Mouse (Mus musculus) adrenal gland, postnatal 14 days (tissue): ENCODE results near the gene Dmwd. TPM values are rescaled to one million over a fixed set of nuclear protein-coding genes. Genes with fewer than 3 reads are reported as not detected.

Experiments
- DNase-seq: peaks from one replicate; pipeline ENCODE4 v3.0.0; 2021; ENCODE audit warnings: mixed read lengths
- long read RNA-seq, 2 experiments: library from polyadenylated mRNA; stranded (forward); transcript quantifications; one replicate each; pipeline ENCODE4 v2.0.0; 2021
- total RNA-seq: library from RNA; stranded (reverse); gene quantifications from 2 replicates; pipeline ENCODE4 v1.2.3, GENCODE M21; 2021

Gene Dmwd
- 45.7 and 47.7 TPM in 2 replicates for total RNA-seq
- long read RNA-seq, experiment 1, transcript Dmwd-202 (4 exons, 2,388 nt), result major isoform, 57 of 97 reads
- long read RNA-seq, experiment 1, transcript Dmwd-201 (5 exons, 2,494 nt), result minor isoform, 26 of 97 reads
- long read RNA-seq, experiment 1, partial matches to known transcripts, result 7 of 97 reads
- long read RNA-seq, experiment 1, other reads (novel, unspliced or antisense), result 7 of 97 reads
- long read RNA-seq, experiment 2, transcript Dmwd-201 (5 exons, 2,494 nt), result minor isoform, 18 of 72 reads
- long read RNA-seq, experiment 2, transcript Dmwd-202 (4 exons, 2,388 nt), result major isoform, 35 of 72 reads
- long read RNA-seq, experiment 2, partial matches to known transcripts, result 17 of 72 reads
- long read RNA-seq, experiment 2, other reads (novel, unspliced or antisense), result 0 of 72 reads

DNA sequence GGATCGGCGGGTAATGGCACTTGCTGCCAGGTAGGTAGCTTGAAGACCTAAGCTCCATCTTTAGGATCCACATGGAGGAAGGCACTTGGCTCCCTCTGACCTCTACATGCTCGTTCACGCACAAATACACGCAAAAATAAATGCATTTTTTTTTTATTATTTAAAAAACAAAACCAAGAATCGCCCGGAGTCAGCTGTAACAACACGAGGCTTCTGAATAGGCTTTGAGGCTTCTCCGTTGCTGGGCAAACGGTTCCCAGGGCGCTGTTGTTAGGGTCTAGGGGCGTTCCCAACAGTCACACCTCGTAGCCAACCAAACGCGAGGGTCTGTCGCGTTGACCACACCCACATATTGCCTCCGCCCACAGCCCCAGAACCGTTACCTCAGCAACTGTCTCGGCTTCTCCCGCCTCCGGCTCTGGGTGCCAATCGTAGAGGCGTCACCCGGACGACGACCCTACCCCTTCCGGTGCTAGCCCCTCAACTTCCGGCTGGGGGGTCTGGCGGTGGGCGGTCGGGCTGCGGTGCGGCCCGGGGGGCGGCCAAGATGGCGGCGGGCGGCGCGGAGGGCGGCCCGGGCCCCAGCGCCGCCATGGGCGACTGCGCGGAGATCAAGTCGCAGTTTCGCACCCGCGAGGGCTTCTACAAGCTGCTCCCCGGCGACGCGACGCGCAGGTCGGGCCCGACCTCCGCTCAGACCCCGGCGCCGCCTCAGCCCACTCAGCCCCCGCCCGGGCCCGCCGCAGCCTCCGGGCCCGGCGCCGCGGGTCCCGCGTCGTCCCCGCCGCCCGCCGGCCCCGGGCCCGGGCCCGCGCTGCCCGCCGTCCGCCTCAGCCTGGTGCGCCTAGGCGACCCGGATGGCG is at the start of gene Dmwd:
TSS of gene Dmwd (plus strand) at position 505 of the 863 bp plus-strand sequence.
- DNase-seq, result peak; percentile 98

DNA sequence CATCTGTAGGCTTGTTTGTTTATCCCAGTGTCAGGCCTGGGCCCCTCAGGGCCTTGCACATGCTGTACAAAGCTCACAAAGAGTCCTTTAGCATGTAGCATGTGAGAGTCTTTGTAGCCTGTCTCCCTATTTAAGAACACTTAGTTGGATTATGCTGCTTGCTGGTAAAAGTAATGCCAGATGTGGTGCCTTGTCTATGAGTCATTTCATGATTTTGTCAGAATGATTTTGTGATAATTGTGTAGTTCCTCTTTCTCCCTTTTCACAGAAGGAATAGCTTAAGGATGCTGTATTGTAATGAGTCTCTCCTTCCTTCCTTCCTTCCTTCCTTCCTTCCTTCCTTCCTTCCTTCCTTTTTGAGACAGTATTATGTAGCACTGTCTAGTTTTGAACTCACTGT is 48.0 kb upstream of the Dmwd start:
- DNase-seq, result no peak

GRCm38 (mm10) chr7:19029084-19029653 is 46.9 kb upstream of the Dmwd start:
- DNase-seq, result peak; percentile 68

GRCm38 (mm10) chr7:19031641-19032040 is 44.4 kb upstream of the Dmwd start:
- no peak for DNase-seq

- peak; percentile 51 for DNase-seq
Observed at GRCm38 (mm10) chr7:19044616-19045015, 31.4 kb upstream of the Dmwd start.

DNA sequence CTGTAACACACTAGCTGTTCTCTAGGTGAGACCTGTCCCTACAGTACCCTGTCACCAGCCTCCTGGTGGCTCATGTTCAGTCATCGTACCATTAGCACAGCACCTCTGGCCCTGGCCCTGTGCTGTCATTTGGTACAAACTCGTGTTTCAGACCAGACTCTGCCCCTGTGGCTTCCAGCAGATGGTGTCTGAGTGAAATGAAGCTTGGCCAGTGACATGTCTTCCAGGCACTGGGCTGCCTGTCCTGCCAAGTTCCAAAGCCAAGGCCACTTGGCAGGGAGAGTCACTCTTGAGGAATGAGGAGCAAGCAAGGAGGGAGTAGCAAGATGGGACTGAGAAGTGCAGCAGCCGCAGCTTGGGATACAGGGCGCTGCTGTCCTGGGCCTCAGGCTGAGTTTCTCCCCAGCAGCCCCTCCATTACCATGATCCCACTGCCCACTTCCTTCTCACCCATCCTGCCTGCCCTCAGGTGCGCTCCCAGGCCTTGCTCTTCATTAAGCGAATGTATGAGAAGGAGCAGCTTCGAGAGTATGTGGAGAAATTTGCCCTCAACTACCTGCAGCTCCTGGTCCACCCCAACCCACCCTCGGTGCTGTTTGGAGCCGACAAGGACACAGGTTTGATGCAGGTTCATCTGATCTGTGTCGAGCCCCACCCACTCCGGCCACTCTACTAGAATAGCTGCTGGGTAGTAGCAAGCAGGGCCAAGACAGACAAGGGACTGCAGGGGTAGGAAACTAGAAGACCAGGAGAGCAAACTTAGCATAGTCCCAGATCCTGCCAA is 29.5 kb upstream of the Dmwd start:
- peak; percentile 88 for DNase-seq

- DNase-seq, result no peak
Observed at GRCm38 (mm10) chr7:19048006-19048527, 28.0 kb upstream of the Dmwd start.

GRCm38 (mm10) chr7:19049252-19049651 is 26.8 kb upstream of the Dmwd start:
- DNase-seq, result no peak

DNA sequence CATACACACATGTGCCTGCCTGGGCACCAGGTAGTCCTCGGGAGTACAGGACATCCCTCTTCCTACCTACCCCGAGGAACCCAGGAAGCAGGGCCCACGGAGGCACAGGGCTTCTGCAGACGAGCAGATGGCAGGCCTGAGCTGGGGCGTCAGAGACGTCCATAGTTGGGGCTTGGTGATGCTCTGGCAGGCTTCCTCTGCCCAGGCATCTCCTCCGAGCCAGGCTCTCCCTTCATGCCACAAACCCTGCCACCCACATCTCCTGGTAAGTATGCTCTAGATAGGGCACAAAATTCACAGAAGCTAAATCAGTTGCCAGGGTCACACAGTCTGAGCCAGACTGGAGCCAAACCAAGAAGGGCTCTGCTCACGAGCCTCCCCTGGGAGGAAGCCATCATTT is 25.9 kb upstream of the Dmwd start:
- DNase-seq, result no peak

GRCm38 (mm10) chr7:19051161-19051560 is 24.9 kb upstream of the Dmwd start:
- no peak for DNase-seq

- no peak for DNase-seq
Observed at GRCm38 (mm10) chr7:19052345-19053135, 23.5 kb upstream of the Dmwd start.

GRCm38 (mm10) chr7:19053136-19053532 is 22.9 kb upstream of the Dmwd start:
- no peak for DNase-seq

GRCm38 (mm10) chr7:19054047-19054776 is 21.8 kb upstream of the Dmwd start, which contains the start of gene Rsph6a:
Rsph6a (plus strand) TSS chr7:19054690.
- peak; percentile 65 for DNase-seq

DNA sequence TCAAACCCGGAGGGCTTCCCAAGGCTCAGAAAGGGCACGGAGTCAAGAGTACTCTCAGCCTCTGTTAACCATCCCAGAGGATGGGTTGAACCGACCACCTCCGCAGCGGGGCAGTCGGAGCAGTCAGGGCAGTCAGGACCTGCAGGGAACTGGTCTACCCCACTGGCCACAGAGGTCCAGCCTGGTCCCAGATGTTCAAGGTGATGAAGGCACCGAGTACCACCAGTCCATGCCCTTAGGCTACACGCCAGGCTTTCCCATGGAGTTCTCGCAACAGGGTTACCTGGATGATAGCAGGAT is 21.3 kb upstream of the Dmwd start:
- DNase-seq, result no peak

DNA sequence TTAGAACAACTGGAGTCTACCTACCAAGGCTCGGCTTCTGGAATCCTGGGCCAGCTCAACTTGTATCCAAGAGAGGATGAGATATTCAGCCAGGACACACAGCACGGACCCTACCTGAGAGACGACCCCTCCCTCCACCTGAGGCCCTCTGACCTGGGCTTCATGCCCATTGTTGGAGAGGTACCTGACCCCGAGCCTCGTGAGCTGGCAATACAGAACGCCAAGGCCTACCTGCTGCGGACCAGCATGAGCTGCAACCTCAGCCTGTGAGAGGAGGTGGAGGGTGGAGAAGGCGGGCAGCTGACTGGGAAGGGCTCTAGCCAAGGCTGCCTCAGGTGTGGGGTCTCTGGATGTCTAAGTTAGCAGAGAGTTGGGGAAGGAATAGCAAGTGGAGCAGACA is 20.9 kb upstream of the Dmwd start:
- no peak for DNase-seq

DNA sequence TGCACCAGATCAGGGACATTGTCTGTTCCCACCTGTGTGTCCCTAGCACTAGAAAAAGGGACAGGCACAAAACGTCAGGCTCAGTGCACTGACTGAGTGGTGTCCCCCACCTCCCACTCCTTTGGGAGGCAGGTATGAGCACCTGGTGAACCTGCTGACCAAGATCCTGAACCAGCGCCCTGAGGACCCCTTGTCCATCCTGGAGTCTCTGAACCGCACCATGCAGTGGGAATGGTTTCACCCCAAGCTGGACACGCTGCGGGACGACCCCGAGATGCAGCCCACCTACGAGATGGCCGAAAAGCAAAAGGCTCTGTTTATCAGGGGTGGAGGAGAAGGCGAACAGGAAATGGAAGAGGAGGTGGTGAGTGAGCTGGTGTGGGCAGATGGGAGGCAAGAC is 18.6 kb upstream of the Dmwd start:
- no peak for DNase-seq

DNA sequence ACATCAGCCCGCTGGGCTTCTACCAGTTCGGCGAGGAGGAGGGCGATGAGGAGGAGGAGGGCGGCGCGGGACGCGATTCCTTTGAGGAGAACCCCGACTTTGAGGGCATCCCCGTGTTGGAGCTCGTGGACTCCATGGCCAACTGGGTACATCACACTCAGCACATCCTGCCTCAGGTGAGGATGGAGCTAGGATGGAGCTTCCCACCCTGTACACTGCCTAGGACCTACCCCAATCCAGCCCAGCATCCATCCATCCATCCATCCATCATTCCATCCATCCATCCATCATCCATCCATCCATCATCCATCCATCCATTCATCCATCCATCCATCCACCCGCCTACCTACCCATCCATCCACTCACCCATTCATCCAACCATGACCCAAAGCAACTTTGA is 10.1 kb upstream of the Dmwd start:
- DNase-seq, result no peak

DNA sequence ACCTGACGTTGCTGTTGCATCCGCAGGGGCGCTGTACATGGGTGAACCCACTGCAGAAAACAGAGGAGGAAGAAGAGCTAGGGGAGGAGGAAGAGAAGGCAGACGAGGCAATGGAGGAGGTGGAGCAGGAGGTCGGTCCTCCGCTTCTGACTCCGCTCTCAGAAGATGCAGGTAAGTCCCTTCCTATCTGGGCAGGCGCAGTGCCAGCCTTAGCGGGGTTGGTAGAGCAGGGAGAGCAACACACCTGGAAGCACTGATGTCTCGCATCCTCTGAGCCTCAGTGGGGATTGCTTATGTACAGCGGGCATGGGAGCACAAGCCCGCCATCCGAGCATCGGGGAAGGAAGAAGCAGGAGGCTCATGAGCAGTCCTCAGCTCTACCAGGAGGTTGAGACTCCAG is 9.0 kb upstream of the Dmwd start:
- no peak for DNase-seq

- no peak for DNase-seq
Observed at GRCm38 (mm10) chr7:19067935-19068334, 8.1 kb upstream of the Dmwd start.

DNA sequence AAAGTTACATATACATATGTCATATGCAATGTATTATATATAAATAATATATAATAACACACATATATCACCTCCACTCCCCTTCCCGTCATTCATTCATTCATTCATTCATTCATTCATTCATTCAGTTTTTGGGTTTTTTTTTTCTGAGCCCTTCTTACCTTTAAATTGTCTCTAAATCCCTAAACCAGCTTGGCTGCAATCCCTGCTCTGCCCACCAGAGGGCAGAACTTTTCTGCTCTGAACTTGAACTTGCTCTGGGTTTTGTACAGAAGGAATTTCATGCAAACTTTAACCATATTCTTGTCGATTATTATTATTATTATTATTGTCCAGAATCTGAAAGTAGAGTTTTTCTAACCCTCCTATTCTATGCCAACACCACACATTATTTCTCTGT is 7.3 kb upstream of the Dmwd start:
- peak; percentile 81 for DNase-seq

DNA sequence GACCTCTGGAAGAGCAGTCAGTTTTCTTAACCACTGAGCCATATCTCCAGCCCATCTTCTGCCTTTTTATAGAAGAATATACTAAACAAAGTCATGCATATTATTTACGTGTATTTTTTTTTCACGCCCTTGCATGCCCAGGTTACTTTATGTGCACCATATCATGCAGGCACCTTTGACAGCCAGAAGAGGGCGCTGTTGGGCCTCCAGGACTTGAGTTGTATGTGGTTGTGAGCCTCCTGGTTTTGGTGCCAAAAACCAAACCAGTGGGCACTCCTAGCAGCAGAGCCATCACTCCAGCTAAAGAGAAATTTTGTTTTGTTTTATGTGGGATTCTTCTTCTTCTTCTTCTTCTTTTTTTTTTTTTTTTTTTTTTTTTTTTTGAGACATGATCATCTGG is 6.5 kb upstream of the Dmwd start:
- peak; percentile 65 for DNase-seq
